20 mouse cellular contexts compared by ENCODE assay signal in genomic region chr13:97578595-97578994, GRCm38 (mm10).
A peak's percentile ranks its signal among the peaks of the same experiment; 100 is the strongest.
DNase-seq lines count a peak whose midpoint lies in the region; ATAC-seq and TF ChIP-seq lines count a peak whose summit lies in the region.
"Had no signal": no experiment of that assay in that cellular context is flagged by ENCODE, and none has a peak within 500 bp of the region (broad histone marks: within the 10 kb centered on the region; RNA-seq: fewer than 3 reads in every experiment).

No protein-coding gene starts in this region.

- no peak overlapping the region for H3K9ac ChIP-seq in midbrain, postnatal 0 days (replicated peaks; ENCODE audit: low read length, poor library complexity, severe bottlenecking)
- no peak overlapping the region for H3K9ac ChIP-seq in stomach, postnatal 0 days (ENCODE audit: low read length)
- H3K9ac ChIP-seq: embryonic facial prominence, embryonic 12.5 days; forebrain, postnatal 0 days; heart, embryonic 15.5 days; hindbrain, embryonic 15.5 days had no signal

- H3K27ac ChIP-seq in midbrain, embryonic 10.5 days (replicated peaks), result 0 out of 2 replicates have a peak overlapping the region, but pooled peaks have one; percentile 3
- H3K27ac ChIP-seq in midbrain, postnatal 0 days (ENCODE audit: low read depth, low read length), result no peak overlapping the region
- no peak overlapping the region for H3K27ac ChIP-seq in stomach, postnatal 0 days (replicated peaks)
- H3K27ac ChIP-seq: embryonic facial prominence, embryonic 12.5 days; hindbrain, embryonic 15.5 days; macrophage had no signal

- no peak overlapping the region for H3K4me3 ChIP-seq in midbrain, embryonic 10.5 days
- no peak overlapping the region for H3K4me3 ChIP-seq in midbrain, postnatal 0 days (ENCODE audit: low read depth, low read length)
- no peak overlapping the region for H3K4me3 ChIP-seq in stomach, postnatal 0 days (ENCODE audit: low read depth, low read length)
- H3K4me3 ChIP-seq: embryonic facial prominence, embryonic 12.5 days; heart, embryonic 15.5 days; hindbrain, embryonic 15.5 days had no signal

- peaks cover 51% of the 10 kb centered on the region for H3K4me1 ChIP-seq in midbrain, embryonic 10.5 days
- no peaks in the 10 kb centered on the region for H3K4me1 ChIP-seq in midbrain, postnatal 0 days (ENCODE audit: insufficient read depth, low read length)
- no peaks in the 10 kb centered on the region; the same call in none of the 2 replicates for H3K4me1 ChIP-seq in stomach, postnatal 0 days (replicated peaks; ENCODE audit: control insufficient read depth, insufficient read depth)

- no peak for TF ChIP-seq EP300 in stomach, postnatal 0 days (optimal IDR thresholded peaks at IDR 0.05)

- WGBS in midbrain, embryonic 10.5 days, result 86% methylated on average over 5 of the region's 5 CpGs
- WGBS in midbrain, postnatal 0 days, result 77% methylated on average over 5 of the region's 5 CpGs
- WGBS in large intestine, adult 2 months, result 26% methylated on average over 5 of the region's 5 CpGs
- WGBS in stomach, postnatal 0 days, result 39% methylated on average over 5 of the region's 5 CpGs

- H3K9me3 ChIP-seq in midbrain, embryonic 10.5 days (replicated peaks), result no peaks in the 10 kb centered on the region
- no peaks in the 10 kb centered on the region for H3K9me3 ChIP-seq in midbrain, postnatal 0 days (ENCODE audit: low read length)
- no peaks in the 10 kb centered on the region for H3K9me3 ChIP-seq in stomach, postnatal 0 days (ENCODE audit: control insufficient read depth, low read length)
- H3K9me3 ChIP-seq: embryonic facial prominence, embryonic 12.5 days; heart, embryonic 15.5 days; hindbrain, embryonic 15.5 days had no signal

- H3K27me3 ChIP-seq in midbrain, embryonic 10.5 days (ENCODE audit: low read depth, poor library complexity, severe bottlenecking), result no peaks in the 10 kb centered on the region
- no peaks in the 10 kb centered on the region for H3K27me3 ChIP-seq in midbrain, postnatal 0 days (ENCODE audit: insufficient read depth, low read length)
- H3K27me3 ChIP-seq in stomach, postnatal 0 days (ENCODE audit: control insufficient read depth, insufficient read depth, low read length), result no peaks in the 10 kb centered on the region
- H3K27me3 ChIP-seq: embryonic facial prominence, embryonic 12.5 days; heart, embryonic 15.5 days; hindbrain, embryonic 15.5 days had no signal

- H3K4me2 ChIP-seq in midbrain, postnatal 0 days (ENCODE audit: low read depth, low read length, poor library complexity, severe bottlenecking), result no peak overlapping the region
- no peak overlapping the region for H3K4me2 ChIP-seq in stomach, postnatal 0 days (replicated peaks; ENCODE audit: low read depth)
- H3K4me2 ChIP-seq: embryonic facial prominence, embryonic 12.5 days; heart, embryonic 15.5 days; hindbrain, embryonic 15.5 days; liver, embryonic 11.5 days had no signal

- no peak for ATAC-seq in midbrain, postnatal 0 days (ENCODE audit: low FRiP score)
- ATAC-seq in stomach, postnatal 0 days (ENCODE audit: low FRiP score, low TSS enrichment), result no peak
- ATAC-seq: forebrain, postnatal 0 days; intestine, postnatal 0 days had no signal

- DNase-seq in midbrain, embryonic 10.5 days (ENCODE audit: low spot score), result no peak
- no peak for DNase-seq in midbrain, postnatal 0 days (ENCODE audit: low spot score)
- peak; percentile 73 for DNase-seq in R1 (ENCODE audit: low read depth, low spot score)
- peak; percentile 33 for DNase-seq in large intestine, adult 2 months (ENCODE audit: low read depth, low spot score)
- DNase-seq in stomach, postnatal 0 days (ENCODE audit: low spot score), result peak; percentile 56
- no peak for DNase-seq in right cerebral cortex, postnatal 10 days (ENCODE audit: low spot score in 2 of 2)
- DNase-seq in layer of hippocampus, adult 11-12 months (ENCODE audit: low spot score), result no peak
- DNase-seq: adrenal gland, adult 8-10 months; cerebellum, adult 8-10 months; forebrain, postnatal 0 days; heart, postnatal 4 days; lung, adult 18-20 months; midbrain, embryonic 14.5 days; thymus, postnatal 36 days had no signal

- TF ChIP-seq CTCF in midbrain, postnatal 0 days (IDR thresholded peaks at IDR 0.05), result no peak
- no peak for TF ChIP-seq CTCF in stomach, postnatal 0 days (IDR thresholded peaks at IDR 0.05; ENCODE audit: low read depth)

- H3K36me3 ChIP-seq in midbrain, embryonic 10.5 days, result no peaks in the 10 kb centered on the region
- H3K36me3 ChIP-seq in midbrain, postnatal 0 days (ENCODE audit: insufficient read depth, low read length), result no peaks in the 10 kb centered on the region
- no peaks in the 10 kb centered on the region for H3K36me3 ChIP-seq in stomach, postnatal 0 days (ENCODE audit: control insufficient read depth, insufficient read depth, low read length)
- H3K36me3 ChIP-seq: embryonic facial prominence, embryonic 12.5 days; heart, embryonic 15.5 days; hindbrain, embryonic 15.5 days had no signal

Comparison
In these comparisons a context has a peak if more than half of its experiments do, and no peak if none do; other contexts are left out.
1. DNase-seq: peak in R1 (single experiment), large intestine, adult 2 months (single experiment) and stomach, postnatal 0 days (single experiment); none in midbrain, embryonic 10.5 days (single experiment), midbrain, postnatal 0 days (single experiment), right cerebral cortex, postnatal 10 days (0 of 2) and layer of hippocampus, adult 11-12 months (single experiment).